Mouse (Mus musculus) bone marrow macrophage, adult 2 months (primary cell): ENCODE measurements at regions not wholly inside any gene's neighbourhood (a gene's known extent, or its start where the extent isn't known, plus 50 kb on each side); places are given as distances from the start of the nearest gene placed in this dataset.

Experiments
- CTCF ChIP-seq: IDR thresholded peaks from 2 replicates; pipeline ENCODE4 v1.5.1; 2012; ENCODE audit warnings: low read depth, mild to moderate bottlenecking, low read length, moderate library complexity
- POLR2A ChIP-seq: IDR thresholded peaks from 2 replicates; pipeline ENCODE4 v1.6.1; 2012; ENCODE audit warnings: mild to moderate bottlenecking, low read depth, low read length, borderline replicate concordance

GRCm38 (mm10) chr9:23062656-23063444, 160.0 kb upstream of the Bmper start:
- TF ChIP-seq POLR2A (no peak), CTCF (no peak)
